Mouse (Mus musculus) ES-Bruce4 (cell line): Measurements from ENCODE around the gene Cyb5d1. TPM values are rescaled to one million over a fixed set of nuclear protein-coding genes. Genes with fewer than 3 reads are reported as not detected.

Source experiments
- H3K27ac ChIP-seq: 2 replicates; pipeline ENCODE4 v1.5.1; 2012; ENCODE audit warnings: low read length, inconsistent platforms; ENCODE audit not compliant: insufficient read depth
- H3K27me3 ChIP-seq: 2 replicates; pipeline ENCODE4 v1.6.1; 2012; ENCODE audit warnings: mild to moderate bottlenecking, low read length, inconsistent platforms; ENCODE audit not compliant: control insufficient read depth, poor library complexity, insufficient read depth, severe bottlenecking
- H3K36me3 ChIP-seq: 2 replicates; pipeline ENCODE4 v1.6.1; 2012; ENCODE audit warnings: inconsistent platforms, mild to moderate bottlenecking, low read length, moderate library complexity; ENCODE audit not compliant: control insufficient read depth, poor library complexity, insufficient read depth, severe bottlenecking
- H3K4me1 ChIP-seq: one replicate; pipeline ENCODE4 v1.8.1; 2011; ENCODE audit warnings: low read length; ENCODE audit not compliant: control insufficient read depth, insufficient read depth
- H3K4me3 ChIP-seq: 2 replicates; pipeline ENCODE4 v1.5.1; 2011; ENCODE audit warnings: low read depth, mild to moderate bottlenecking, low read length
- H3K9ac ChIP-seq: 2 replicates; pipeline ENCODE4 v1.6.1; 2012; ENCODE audit warnings: low read depth, mild to moderate bottlenecking, inconsistent platforms; ENCODE audit not compliant: poor library complexity, severe bottlenecking
- H3K9me3 ChIP-seq: replicated peaks from 2 replicates; pipeline ENCODE4 v1.6.1; 2012; ENCODE audit warnings: mild to moderate bottlenecking, low read length, inconsistent platforms; ENCODE audit not compliant: control insufficient read depth, poor library complexity, insufficient read depth, severe bottlenecking
- CTCF ChIP-seq: IDR thresholded peaks from one replicate; pipeline ENCODE4 v1.8.1; 2011; ENCODE audit warnings: low read depth, low read length
- EP300 ChIP-seq: IDR thresholded peaks from 2 replicates; pipeline ENCODE4 v1.6.1; 2011; ENCODE audit warnings: low read depth, low read length; ENCODE audit not compliant: insufficient read depth
- POLR2A ChIP-seq: IDR thresholded peaks from one replicate; pipeline ENCODE4 v1.8.1; 2011; ENCODE audit warnings: low read length; ENCODE audit not compliant: insufficient read depth
- polyA plus RNA-seq: library from polyadenylated mRNA; stranded (reverse); fragments of >200 nt; gene quantifications from 2 replicates; pipeline ENCODE4 v1.2.4, GENCODE M21; 2011; ENCODE audit warnings: low read depth; ENCODE audit not compliant: missing spikeins, insufficient read depth, insufficient read length

Cyb5d1 gene
- polyA plus RNA-seq, 1 experiment = 21.1 TPM

- Histone ChIP-seq H3K9ac (no peak overlapping the region), H3K9me3 (no peaks in the 10 kb centered on the region), H3K4me3 (no peak overlapping the region), H3K4me1 (no peaks in the 10 kb centered on the region), H3K36me3 (no peaks in the 10 kb centered on the region), H3K27me3 (no peaks in the 10 kb centered on the region), H3K27ac (no peak overlapping the region)
- TF ChIP-seq POLR2A = no peak
- no peak for TF ChIP-seq EP300
- no peak for TF ChIP-seq CTCF
These were observed 5.7 kb downstream of the Cyb5d1 start for GRCm38 (mm10) chr11:69389531-69390399.

DNA sequence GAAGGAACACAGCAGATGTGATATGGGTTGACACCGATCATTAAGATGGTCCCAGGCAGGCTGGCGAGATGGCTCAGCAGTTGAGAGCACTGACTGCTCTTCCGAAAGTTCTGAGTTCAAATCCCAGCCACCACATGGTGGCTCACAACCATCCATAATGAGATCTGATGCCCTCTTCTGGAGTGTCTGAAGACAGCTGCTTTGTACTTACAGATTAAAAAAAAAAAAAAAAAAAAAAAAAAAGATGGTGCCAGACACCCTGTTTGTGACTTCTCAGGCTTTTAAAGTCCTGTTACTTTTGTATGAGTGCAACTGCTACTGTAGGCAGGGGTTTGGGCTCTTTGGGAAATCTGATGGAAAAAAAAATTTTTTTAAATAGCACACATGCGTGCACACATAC, 6.8 kb downstream of the Cyb5d1 start:
- no peaks in the 10 kb centered on the region for H3K36me3 ChIP-seq
- no peaks in the 10 kb centered on the region for H3K9me3 ChIP-seq
- H3K27ac ChIP-seq = no peak overlapping the region
- H3K4me1 ChIP-seq = no peaks in the 10 kb centered on the region
- no peaks in the 10 kb centered on the region for H3K27me3 ChIP-seq
- TF ChIP-seq CTCF (no peak), EP300 (no peak), POLR2A (no peak)
- H3K4me3 ChIP-seq = no peak overlapping the region
- no peak overlapping the region for H3K9ac ChIP-seq

DNA sequence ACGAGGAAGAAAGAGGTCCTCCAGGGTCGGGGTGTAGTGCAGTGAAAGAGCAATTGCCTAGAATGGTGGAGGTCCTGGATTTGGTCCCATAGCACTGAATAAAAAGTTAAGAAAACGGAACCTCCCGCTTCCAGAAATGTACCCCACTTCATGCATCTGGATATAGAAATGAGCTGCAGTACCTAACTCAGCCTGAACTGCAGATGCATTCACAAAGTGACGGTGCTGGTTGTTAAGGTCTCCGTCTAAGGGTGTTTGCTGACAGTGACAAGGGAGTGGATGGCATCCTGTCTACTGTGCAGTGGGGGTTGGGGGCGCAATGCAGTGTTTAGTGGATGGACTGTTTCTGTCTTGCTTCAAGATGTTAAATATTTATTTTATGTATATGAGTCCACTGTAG, 8.7 kb downstream of the Cyb5d1 start:
- Histone ChIP-seq H3K36me3 (no peaks in the 10 kb centered on the region), H3K4me3 (no peak overlapping the region), H3K9me3 (no peaks in the 10 kb centered on the region), H3K27me3 (no peaks in the 10 kb centered on the region), H3K4me1 (no peaks in the 10 kb centered on the region), H3K27ac (no peak overlapping the region), H3K9ac (no peak overlapping the region)
- TF ChIP-seq CTCF (no peak), EP300 (no peak), POLR2A (no peak)

GRCm38 (mm10) chr11:69384979-69385378, 10.5 kb downstream of the Cyb5d1 start:
- no peak overlapping the region for H3K27ac ChIP-seq
- H3K36me3 ChIP-seq = no peaks in the 10 kb centered on the region
- H3K9ac ChIP-seq = no peak overlapping the region
- no peaks in the 10 kb centered on the region for H3K9me3 ChIP-seq
- no peak overlapping the region for H3K4me3 ChIP-seq
- H3K4me1 ChIP-seq = no peaks in the 10 kb centered on the region
- H3K27me3 ChIP-seq = no peaks in the 10 kb centered on the region
- no peak for TF ChIP-seq POLR2A
- no peak for TF ChIP-seq EP300
- TF ChIP-seq CTCF = no peak

DNA sequence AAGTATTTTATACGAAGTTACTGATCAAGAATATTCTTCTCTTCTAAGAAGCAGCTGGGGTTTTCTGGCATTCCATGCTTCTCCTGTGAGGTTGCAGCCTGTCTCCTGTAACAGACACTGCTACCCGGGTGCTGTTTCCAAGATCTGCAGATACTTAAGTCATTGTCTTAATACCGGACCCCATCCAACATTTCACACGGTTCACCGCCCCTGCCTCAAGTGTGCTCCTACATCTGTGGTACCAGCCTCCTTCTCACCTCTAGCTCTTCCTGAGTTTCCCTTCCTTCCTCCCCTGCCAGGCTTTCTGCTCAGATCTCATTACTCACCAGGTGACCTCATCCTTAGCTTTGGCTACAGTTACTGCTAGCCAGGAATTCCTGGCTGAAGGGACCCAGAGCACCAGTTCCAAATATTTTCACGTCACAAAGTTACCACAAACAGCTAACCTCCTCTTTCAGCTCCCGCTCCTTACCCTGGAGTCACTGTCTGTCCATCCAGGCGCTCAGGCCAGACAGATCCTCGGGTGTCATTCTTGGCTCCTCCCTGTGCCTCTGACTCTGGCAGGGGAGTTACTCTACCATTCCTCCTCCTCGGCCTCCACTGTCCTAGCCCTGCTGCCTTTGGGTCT, 12.8 kb downstream of the Cyb5d1 start:
- no peak overlapping the region for H3K9ac ChIP-seq
- no peaks in the 10 kb centered on the region for H3K4me1 ChIP-seq
- TF ChIP-seq CTCF = no peak
- no peak for TF ChIP-seq POLR2A
- no peak for TF ChIP-seq EP300
- H3K36me3 ChIP-seq = no peaks in the 10 kb centered on the region
- no peak overlapping the region for H3K4me3 ChIP-seq
- H3K27ac ChIP-seq = no peak overlapping the region
- H3K9me3 ChIP-seq = no peaks in the 10 kb centered on the region
- no peaks in the 10 kb centered on the region for H3K27me3 ChIP-seq

DNA sequence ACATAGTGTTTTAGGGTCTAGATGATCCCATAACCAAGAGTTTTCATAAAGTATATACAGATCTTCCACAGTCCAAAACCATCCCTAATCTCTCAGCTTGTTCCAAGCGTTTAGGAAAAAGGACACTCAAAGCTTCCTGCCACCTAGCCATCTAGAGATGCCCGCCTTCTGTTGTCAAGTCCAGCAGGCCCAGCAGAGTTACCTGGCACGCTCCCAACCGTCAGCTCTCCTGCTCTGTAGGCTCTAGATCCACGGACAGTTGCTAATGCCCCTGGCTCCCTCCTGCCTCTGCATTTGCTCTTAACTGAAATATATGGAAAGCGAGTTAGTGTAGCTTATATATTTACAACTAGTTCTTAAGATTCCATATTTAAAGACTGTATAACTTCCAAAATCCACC, 14.1 kb downstream of the Cyb5d1 start:
- Histone ChIP-seq H3K27me3 (no peaks in the 10 kb centered on the region), H3K4me3 (no peak overlapping the region), H3K36me3 (no peaks in the 10 kb centered on the region), H3K9ac (no peak overlapping the region), H3K27ac (no peak overlapping the region), H3K9me3 (no peaks in the 10 kb centered on the region), H3K4me1 (no peaks in the 10 kb centered on the region)
- TF ChIP-seq EP300 = no peak
- no peak for TF ChIP-seq POLR2A
- no peak for TF ChIP-seq CTCF
